Mouse (Mus musculus) layer of hippocampus, adult 11-12 months (tissue): ENCODE measurements at regions not wholly inside any gene's neighbourhood (a gene's known extent, or its start where the extent isn't known, plus 50 kb on each side); places are given as distances from the start of the nearest gene placed in this dataset.

ENCODE experiments used
- DNase-seq: peaks from one replicate; pipeline ENCODE4 v3.0.0; 2022; ENCODE audit warnings: low spot score

- DNase-seq = no peak
These were observed 322.3 kb upstream of the Gm5148 start for GRCm38 (mm10) chr3:38046611-38047010.

GRCm38 (mm10) chr3:38045989-38046388, 321.7 kb upstream of the Gm5148 start:
- no peak for DNase-seq

DNA sequence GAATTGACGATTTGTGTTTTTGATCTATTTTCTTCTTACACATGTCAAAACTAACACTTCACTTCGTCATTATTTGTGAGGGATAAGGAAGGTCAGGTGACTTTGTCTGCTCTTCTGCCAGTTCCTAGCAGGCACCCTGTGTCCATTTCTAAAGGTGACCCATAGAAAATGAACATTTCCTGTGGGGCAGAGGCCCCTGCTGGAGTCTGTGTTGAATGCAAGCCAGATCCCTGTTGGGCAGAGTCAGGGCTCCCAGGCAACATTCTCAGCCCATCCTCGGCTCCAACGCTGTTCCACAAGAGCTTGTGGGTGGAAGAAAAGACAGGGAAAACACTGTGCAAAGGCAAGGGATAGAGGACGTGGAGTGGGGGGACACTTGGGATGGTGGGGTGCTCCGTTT, 321.2 kb upstream of the Gm5148 start:
- DNase-seq = no peak

DNA sequence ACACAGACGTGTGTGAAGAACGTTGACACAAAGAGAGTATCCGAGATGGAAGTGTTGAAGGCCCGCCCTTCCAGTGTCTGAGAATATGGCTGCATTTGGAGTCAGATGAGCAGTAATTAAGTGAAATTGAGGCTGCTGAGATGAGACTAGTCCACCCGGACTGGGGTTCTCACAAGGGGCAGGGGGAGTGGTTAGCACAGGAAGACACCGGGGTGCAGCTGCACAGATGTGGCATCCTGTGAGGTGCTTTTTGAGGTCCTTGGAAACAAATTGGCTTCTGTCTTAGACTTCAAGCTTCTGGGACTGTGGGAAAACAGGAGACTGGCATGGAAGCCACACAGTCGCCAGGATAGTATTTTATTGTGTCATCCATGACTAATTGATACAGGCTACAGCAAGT, 320.0 kb upstream of the Gm5148 start:
- no peak for DNase-seq

DNA sequence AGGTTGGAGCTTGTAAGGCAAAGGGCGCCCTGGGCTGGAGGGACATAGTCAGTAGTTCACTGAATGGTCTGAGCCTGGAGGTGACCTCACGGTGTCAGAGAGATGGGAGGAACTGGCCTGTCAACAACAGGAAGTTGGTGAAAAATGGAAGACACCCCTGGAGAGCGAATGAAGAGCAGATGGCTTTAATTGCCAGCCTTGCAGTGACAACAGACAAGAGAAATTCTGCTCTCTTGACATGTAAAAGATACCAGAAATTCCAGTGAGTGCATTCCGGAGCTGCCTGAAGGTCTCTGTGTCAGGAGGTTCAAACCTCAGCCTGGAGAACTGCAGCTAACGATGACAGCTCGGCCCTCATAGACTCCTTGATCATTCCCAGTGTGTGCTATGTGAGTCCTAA, 318.3 kb upstream of the Gm5148 start:
- no peak for DNase-seq

DNA sequence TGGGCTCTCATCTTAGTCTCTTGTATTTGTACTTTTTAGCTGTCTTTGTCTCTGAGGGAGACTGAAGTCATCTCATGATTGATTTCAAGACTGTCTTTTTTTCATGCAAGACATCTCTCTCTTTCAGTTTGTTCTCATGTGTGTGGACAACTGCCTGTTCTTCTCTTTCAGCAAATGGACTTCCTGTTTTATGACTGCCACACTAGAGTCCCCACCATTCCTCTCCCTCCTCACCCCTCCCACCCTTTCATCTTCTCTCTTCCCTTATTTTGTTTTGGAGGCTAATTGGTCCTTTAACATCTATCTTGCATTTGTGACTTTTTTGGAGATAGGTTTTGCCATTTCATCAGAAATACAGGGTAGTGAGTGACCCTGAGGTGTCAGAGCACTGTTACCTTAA, 311.8 kb upstream of the Gm5148 start:
- no peak for DNase-seq

- no peak for DNase-seq
These were observed 309.8 kb upstream of the Gm5148 start for GRCm38 (mm10) chr3:38034138-38034537.

GRCm38 (mm10) chr3:38014768-38015167, 290.5 kb upstream of the Gm5148 start:
- DNase-seq = no peak

DNA sequence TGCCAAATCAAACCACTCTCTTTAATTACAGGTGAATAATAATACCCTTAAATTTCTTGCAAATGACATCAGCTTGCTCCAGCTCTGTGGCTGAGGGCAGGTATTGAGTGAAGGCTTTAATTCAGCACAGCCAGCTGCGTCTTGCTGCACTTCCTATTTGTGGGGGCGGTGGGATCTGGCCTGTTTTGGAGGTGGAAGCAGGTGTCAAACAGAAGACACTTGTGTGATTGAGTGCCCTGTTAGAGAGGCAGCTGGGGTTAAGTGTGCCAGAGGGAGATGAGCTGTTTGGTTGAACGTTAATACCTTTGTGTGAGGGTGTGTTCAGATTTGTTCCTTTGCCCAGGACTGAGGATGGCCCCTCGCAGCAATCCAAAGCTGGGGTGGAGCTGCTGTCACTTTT, 284.9 kb upstream of the Gm5148 start:
- DNase-seq = no peak

DNA sequence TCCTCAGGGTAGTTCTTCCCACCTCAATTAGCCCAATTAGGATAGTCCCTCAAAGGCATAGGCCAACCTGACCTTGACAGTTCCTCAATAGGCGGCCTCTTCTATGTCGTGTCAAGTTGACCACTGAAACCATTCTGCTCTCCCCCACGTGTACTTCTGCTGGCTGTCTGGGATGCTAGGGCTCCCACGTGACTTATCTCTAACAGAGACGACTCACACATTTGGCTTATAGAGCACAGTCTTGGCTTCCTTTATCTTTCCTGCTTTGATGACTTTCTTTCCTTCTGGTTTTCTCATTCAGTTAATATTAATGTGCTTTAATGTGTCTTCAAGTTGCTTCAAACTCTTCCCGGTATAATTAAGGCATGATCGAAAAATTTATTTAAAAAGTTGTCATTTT, 284.0 kb upstream of the Gm5148 start:
- DNase-seq = no peak

GRCm38 (mm10) chr3:38007626-38008025, 283.3 kb upstream of the Gm5148 start:
- DNase-seq = no peak

GRCm38 (mm10) chr3:38002275-38002674, 278.0 kb upstream of the Gm5148 start:
- no peak for DNase-seq

DNA sequence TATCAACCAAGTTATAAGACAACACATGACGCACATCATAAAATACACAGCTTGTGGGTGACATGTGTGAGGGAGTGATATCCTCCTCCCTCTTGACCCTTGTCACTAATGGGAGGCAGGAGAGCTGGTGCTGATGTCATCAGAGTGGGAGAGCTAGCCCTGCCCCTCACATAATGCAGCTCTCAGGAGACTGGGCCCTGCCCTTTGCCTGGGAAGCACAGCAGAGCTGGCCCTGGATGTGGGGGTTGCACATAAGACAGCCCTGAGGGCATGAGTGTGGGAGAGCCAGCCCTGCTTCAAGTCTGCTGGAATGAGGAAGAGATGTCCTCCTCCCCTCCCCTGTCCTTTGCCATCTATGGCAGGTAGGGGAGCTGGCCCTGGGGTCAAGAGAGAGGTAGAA, 275.5 kb upstream of the Gm5148 start:
- DNase-seq = no peak

DNA sequence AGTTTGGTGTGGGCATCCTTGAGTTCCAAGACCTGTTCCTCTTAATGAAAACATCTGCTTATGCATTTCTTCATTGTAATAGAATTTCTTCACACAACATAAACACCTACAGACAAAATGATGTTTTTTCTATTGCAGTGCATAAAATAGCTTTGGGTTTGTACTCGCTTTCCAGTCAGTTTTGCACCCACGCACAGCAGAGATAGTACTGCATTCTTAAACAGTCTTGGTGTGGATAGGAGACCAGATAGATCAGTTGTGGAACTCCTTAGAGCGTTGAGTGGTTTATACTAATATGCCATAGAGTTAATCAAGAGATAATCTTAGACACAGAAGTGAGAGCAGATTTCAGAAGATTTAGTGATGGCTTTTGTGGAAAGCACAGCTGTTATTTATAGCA, 273.7 kb upstream of the Gm5148 start:
- no peak for DNase-seq

GRCm38 (mm10) chr3:37989992-37990391, 265.7 kb upstream of the Gm5148 start:
- no peak for DNase-seq

GRCm38 (mm10) chr3:37987775-37988505, 263.6 kb upstream of the Gm5148 start:
- no peak for DNase-seq

- DNase-seq = no peak
These were observed 262.9 kb upstream of the Gm5148 start for GRCm38 (mm10) chr3:37987007-37987774.

DNA sequence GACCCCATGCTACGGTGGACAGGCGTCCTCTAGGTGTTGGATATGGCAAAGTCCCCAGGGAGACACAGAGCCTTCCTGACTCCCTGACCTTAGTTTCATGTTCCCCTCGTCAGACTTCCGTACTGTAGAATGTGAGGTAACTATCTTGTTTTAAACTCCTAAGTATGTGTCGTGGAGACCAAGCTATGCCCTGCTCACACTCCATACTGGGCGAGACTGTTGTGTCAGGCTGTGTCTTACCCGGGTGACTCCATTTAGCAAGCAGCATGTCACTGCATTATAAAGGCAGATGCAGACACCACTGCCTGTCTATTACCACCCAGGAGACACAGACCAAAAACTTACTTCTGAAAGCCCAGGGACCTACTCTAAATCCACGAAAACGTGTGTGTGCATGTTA, 260.4 kb upstream of the Gm5148 start:
- no peak for DNase-seq

- DNase-seq = no peak
These were observed 257.3 kb upstream of the Gm5148 start for GRCm38 (mm10) chr3:37981481-37982180.

DNA sequence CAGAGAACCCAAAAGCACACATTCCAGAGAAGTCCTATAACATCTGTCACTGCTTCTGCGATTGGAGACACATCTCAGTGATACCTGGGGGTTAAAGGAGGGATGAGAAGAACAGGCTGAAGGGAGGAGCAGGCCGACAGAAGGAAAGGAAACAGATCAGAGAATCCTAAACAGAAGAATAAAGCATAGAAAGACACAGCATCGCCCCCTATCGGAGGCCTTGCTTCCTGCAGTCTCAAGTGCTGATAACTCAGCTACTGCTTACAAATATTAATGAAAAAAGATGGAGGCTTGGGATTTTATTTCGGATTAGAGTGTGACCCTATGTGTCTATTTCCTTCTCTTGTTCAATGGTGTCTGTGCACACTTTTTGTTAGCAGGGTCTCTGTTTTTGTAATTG, 255.6 kb upstream of the Gm5148 start:
- peak; percentile 7 for DNase-seq

DNA sequence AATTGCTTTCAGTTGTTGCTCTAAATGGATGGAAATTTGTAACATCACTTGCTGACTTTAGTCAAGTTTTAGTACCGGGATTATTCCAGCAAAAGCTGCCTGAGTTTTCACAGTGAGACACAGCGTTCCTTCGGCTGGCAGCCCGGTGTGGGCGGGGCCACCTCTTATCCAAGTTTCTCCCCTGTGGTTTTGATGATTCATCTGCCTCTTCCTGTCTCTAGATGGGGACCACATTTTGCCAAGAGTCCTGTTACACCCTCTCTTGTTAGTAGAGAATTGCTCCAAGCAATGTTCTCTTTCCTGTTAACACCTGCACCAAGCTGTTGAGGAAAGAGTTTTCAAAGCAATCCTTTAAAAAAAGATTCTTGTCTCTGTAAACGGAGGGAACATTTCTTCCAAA, 254.2 kb upstream of the Gm5148 start:
- peak; percentile 58 for DNase-seq

DNA sequence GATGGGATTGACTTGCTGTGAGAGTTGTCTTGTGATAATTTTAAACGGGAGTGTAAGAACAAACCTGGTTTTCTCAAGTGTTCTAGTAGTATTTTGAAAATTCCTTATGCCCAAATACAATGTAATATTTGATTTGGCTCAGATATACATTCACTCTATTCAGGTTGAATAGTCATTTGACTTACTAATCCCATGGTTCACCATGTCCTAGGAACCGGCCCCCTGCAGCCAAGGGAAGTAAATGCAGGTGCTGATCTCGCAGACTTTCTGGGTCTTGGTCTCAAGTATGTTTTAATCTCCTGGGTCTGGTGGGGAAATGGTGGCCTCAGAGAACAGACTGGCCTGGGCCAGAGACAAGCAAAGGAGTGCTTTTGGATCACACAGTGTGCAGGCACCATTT, 253.2 kb upstream of the Gm5148 start:
- no peak for DNase-seq

- DNase-seq = peak; percentile 10
These were observed 252.3 kb upstream of the Gm5148 start for GRCm38 (mm10) chr3:37976566-37976965.
